Mouse (Mus musculus) 416B (cell line): ENCODE data around the gene Catsperd.
"Not testable (repeated sequence)": the region's sequence is repeated elsewhere in the genome, so short reads cannot be mapped to it uniquely, and the experiment has no call there.

Source experiments
- DNase-seq: peaks from one replicate; pipeline ENCODE4 v3.0.0; 2011; ENCODE audit warnings: low read depth

Catsperd gene

DNA sequence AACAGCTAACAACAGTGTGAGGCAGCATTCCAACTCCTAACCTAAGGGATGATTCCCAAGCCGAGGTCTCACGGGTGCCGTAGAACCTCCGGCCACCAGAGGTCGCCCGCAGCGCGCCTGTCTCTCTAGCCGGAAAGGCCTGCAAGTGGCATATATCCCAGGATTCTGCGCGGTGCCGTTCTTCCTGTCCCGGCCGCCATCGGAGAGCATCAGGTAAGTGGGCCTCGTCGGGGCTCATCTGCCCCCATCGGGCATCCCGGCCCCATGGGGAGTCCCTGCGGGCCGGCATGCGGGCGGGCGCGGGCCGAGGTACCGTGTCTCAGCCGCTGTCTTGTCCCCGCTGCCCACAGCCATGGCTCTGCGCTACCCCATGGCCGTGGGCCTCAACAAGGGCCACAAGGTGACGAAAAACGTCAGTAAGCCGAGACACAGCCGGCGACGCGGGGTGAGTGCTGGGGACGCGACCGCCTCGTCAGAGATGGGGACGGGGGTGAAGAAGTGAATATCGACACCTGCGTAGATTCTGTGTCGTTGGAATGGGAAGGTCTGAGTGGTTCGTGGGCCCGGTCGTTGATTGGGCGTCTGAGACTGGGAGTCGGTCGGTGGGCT is 14.6 kb upstream of the Catsperd start, which contains the start of gene Rpl36:
Gene Rpl36, plus strand, starts transcription at position 181 of the 609 bp plus-strand sequence.
- DNase-seq, result peak; percentile 94

GRCm38 (mm10) chr17:56613893-56614292 is 14.1 kb upstream of the Catsperd start:
- DNase-seq, result peak; percentile 59

GRCm38 (mm10) chr17:56614391-56615135 is 13.4 kb upstream of the Catsperd start:
- peak; percentile 51 for DNase-seq

GRCm38 (mm10) chr17:56615136-56615784 is 12.7 kb upstream of the Catsperd start:
- DNase-seq, result peak; percentile 24

DNA sequence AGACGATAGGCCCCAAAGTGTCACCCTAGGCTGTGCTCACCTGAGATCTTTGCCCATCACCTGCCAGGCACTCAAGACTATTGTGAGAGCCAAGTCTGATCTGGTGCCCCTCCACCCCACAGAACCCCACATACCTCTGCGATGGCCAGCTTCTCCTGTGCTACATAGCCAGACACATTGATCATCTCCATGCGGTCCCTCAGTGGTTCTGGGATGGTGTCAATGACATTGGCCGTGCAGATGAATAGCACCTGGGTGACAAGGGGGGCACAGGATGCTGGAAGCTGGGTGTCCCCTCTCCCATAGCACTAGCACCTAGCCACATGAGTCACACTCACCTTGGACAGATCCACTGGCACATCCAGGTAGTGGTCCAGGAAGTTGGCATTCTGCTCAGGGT is 12.2 kb upstream of the Catsperd start:
- DNase-seq, result no peak

- DNase-seq, result no peak
Measured at GRCm38 (mm10) chr17:56616725-56617124, 11.2 kb upstream of the Catsperd start.

DNA sequence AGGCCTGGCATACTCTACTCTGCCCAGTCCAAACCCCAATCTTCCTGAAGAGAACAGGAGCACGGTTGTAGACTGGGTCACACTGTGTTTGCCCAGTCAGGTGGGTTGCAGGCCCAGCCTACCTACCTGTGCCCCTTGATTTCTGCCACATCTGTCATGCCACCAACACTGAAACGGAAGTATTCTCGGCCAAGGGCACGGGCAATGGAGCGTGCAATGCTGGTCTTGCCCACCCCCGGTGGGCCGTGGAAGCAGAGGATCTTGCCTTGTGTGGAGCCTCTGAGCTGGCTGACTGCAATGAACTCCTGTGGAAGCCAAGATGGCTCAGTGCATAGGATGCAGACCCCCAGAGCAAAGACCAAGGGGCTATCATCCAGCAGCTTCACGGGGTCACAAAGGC is 10.3 kb upstream of the Catsperd start:
- DNase-seq, result no peak

GRCm38 (mm10) chr17:56625495-56625894 is 2.4 kb upstream of the Catsperd start:
- peak; percentile 95 for DNase-seq

DNA sequence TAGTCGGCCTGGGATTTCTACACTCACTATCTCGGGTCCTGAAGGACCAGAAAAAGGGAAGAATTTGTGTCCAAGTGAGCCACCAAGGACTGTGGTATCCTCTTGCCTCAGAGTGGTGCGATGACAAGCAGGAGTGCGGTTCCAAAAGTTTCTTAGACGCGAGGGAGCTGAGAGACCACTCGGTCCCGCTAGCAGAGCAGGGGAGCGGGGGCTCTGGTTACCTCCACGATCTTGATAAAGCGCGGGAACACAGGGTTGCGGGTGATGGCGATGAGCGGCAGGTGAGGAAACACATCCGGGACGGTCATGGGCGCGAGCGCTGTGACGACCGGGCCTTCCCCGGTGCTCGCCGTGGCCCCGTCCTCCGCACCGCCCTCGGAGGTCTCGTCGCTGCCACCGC is 1.7 kb upstream of the Catsperd start:
- peak; percentile 47 for DNase-seq

- DNase-seq, result peak; percentile 99
Measured at GRCm38 (mm10) chr17:56626754-56627470, 1.0 kb upstream of the Catsperd start, which contains the start of gene Lonp1. Lonp1 (minus strand) TSS chr17:56626887.

GRCm38 (mm10) chr17:56629800-56630781 is 2.1 kb downstream of the Catsperd start:
- not testable (repeated sequence) for DNase-seq

GRCm38 (mm10) chr17:56631807-56632206 is 3.9 kb downstream of the Catsperd start:
- no peak for DNase-seq

DNA sequence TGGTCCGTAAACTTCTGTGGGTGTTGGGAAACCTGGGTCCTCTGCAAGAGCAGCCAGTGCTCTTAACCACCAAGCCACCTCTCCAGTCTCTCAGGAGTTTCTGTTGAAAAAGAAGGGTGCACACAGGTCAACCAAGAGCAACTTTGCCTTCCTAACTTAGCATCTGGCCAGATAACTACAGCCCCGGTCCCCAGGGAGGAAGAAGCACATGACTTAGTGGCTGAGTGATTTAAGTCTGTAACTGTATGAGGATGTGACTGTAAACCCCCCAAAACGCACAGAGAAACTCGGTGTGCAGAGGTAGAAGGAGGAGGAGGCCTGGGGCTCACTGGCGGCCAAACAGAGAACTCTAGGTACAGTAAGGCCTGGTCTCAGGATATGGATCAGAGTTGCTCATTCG is 6.1 kb downstream of the Catsperd start:
- DNase-seq, result no peak

DNA sequence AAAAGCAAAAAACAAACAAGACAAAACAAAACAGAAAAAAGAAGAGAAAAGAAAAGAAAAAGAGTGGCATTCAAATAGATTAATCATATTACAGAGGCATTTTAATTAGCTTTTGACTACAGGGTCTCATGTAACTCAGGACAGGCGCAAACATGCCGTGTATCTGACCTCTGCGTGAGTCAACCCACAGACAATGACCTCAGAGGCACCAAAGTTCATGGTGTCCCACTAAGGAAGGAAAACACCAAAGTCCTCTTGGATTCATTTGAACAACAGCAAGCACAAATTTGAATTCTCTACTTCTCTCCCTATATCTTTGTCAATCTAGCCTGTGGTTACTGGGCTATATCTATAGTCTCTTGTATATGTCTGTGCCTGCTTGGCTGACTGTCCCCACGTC is 15.3 kb downstream of the Catsperd start:
- no peak for DNase-seq

- DNase-seq, result no peak
Measured at GRCm38 (mm10) chr17:56647546-56647945, 19.6 kb downstream of the Catsperd start.

GRCm38 (mm10) chr17:56651801-56652200 is 23.9 kb downstream of the Catsperd start:
- DNase-seq, result peak; percentile 32

GRCm38 (mm10) chr17:56654771-56655170 is 26.8 kb downstream of the Catsperd start:
- DNase-seq, result no peak

- DNase-seq, result no peak
Measured at GRCm38 (mm10) chr17:56655311-56655710, 27.4 kb downstream of the Catsperd start.

GRCm38 (mm10) chr17:56656171-56656570 is 28.2 kb downstream of the Catsperd start:
- peak; percentile 69 for DNase-seq

- no peak for DNase-seq
Measured at GRCm38 (mm10) chr17:56663659-56664058, 35.7 kb downstream of the Catsperd start.

- no peak for DNase-seq
Measured at GRCm38 (mm10) chr17:56664333-56664732, 36.4 kb downstream of the Catsperd start.
